In the genomic region with DNA sequence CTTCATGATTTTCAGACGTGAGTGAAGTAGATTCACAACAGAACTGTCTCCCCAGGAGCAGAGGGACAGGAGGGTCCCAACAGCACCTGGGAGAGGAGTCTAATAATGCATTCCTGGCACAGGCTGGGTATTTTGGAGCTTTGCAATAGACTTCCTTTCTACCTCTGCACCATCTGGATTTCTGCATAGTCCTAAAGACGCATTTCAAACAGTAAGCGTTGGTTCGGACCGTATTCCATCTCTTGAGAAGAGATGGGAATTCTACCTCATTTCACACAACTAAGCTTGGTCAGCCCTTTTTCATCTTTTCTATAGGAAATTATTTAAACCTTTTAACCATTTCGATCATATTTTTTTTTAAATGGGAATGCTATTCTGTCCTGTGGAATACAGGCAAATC, we compare ENCODE assay signal across 13 mouse cellular contexts.
A peak's percentile ranks its signal among the peaks of the same experiment; 100 is the strongest.
DNase-seq lines count a peak whose midpoint lies in the region; ATAC-seq lines count a peak whose summit lies in the region.
"Had no signal": no experiment of that assay in that cellular context is flagged by ENCODE, and none has a peak within 500 bp of the region (broad histone marks: within the 10 kb centered on the region; RNA-seq: fewer than 3 reads in every experiment).

No protein-coding gene starts in this region.

- no peaks in the 10 kb centered on the region for H3K36me3 ChIP-seq in hindbrain, embryonic 13.5 days
- H3K36me3 ChIP-seq in hindbrain, embryonic 10.5 days = no peaks in the 10 kb centered on the region
- no peaks in the 10 kb centered on the region for H3K36me3 ChIP-seq in forebrain, embryonic 13.5 days (ENCODE audit: poor library complexity, severe bottlenecking)
- no peaks in the 10 kb centered on the region for H3K36me3 ChIP-seq in limb, embryonic 10.5 days
- H3K36me3 ChIP-seq in neural tube, embryonic 14.5 days (ENCODE audit: control insufficient read depth, insufficient read depth, low read length) = no peaks in the 10 kb centered on the region
- H3K36me3 ChIP-seq: heart, embryonic 15.5 days; limb, embryonic 12.5 days had no signal

- H3K4me3 ChIP-seq in hindbrain, embryonic 13.5 days = no peak overlapping the region
- no peak overlapping the region for H3K4me3 ChIP-seq in hindbrain, embryonic 10.5 days
- H3K4me3 ChIP-seq in forebrain, embryonic 13.5 days = no peak overlapping the region
- H3K4me3 ChIP-seq in limb, embryonic 10.5 days = no peak overlapping the region
- no peak overlapping the region for H3K4me3 ChIP-seq in neural tube, embryonic 14.5 days (ENCODE audit: low read depth, low read length)
- H3K4me3 ChIP-seq: heart, embryonic 15.5 days; limb, embryonic 12.5 days had no signal

- H3K4me2 ChIP-seq in hindbrain, embryonic 13.5 days = no peak overlapping the region
- H3K4me2 ChIP-seq in forebrain, embryonic 13.5 days = no peak overlapping the region
- no peak overlapping the region for H3K4me2 ChIP-seq in neural tube, embryonic 14.5 days (ENCODE audit: low read depth, low read length)
- H3K4me2 ChIP-seq: heart, embryonic 15.5 days; limb, embryonic 12.5 days had no signal

- ATAC-seq in hindbrain, embryonic 13.5 days (ENCODE audit: low FRiP score) = 0 out of 2 replicates have a peak, but pooled peaks have one; percentile 50
- ATAC-seq in forebrain, embryonic 13.5 days = peak; percentile 46
- peak; percentile 39; the same call in 1 of the 2 replicates for ATAC-seq in neural tube, embryonic 14.5 days (ENCODE audit: low read depth)
- no peak for ATAC-seq in granulocyte monocyte progenitor cell, adult 5-6 weeks (replicated peaks; ENCODE audit: poor library complexity, severe bottlenecking)

- no peaks in the 10 kb centered on the region for H3K27me3 ChIP-seq in hindbrain, embryonic 13.5 days
- H3K27me3 ChIP-seq in hindbrain, embryonic 10.5 days (ENCODE audit: insufficient read depth, poor library complexity, severe bottlenecking) = no peaks in the 10 kb centered on the region
- no peaks in the 10 kb centered on the region for H3K27me3 ChIP-seq in forebrain, embryonic 13.5 days
- no peaks in the 10 kb centered on the region for H3K27me3 ChIP-seq in limb, embryonic 10.5 days (ENCODE audit: low read depth, poor library complexity, severe bottlenecking)
- no peaks in the 10 kb centered on the region for H3K27me3 ChIP-seq in neural tube, embryonic 14.5 days (ENCODE audit: control insufficient read depth, insufficient read depth, low read length)
- H3K27me3 ChIP-seq: heart, embryonic 15.5 days; limb, embryonic 12.5 days had no signal

- no peak overlapping the region for H3K9ac ChIP-seq in hindbrain, embryonic 13.5 days
- H3K9ac ChIP-seq in forebrain, embryonic 13.5 days = no peak overlapping the region
- no peak overlapping the region for H3K9ac ChIP-seq in neural tube, embryonic 14.5 days (replicated peaks; ENCODE audit: low read depth, low read length)
- H3K9ac ChIP-seq: heart, embryonic 15.5 days; limb, embryonic 12.5 days had no signal

- H3K27ac ChIP-seq in hindbrain, embryonic 13.5 days = peak overlapping the region; percentile 58; the same call in 1 of the 2 replicates
- no peak overlapping the region for H3K27ac ChIP-seq in hindbrain, embryonic 10.5 days
- H3K27ac ChIP-seq in forebrain, embryonic 13.5 days = peak overlapping the region; percentile 74
- H3K27ac ChIP-seq in limb, embryonic 10.5 days = peak overlapping the region; percentile 58; the same call in 1 of the 2 replicates
- H3K27ac ChIP-seq in neural tube, embryonic 14.5 days (ENCODE audit: low read depth, low read length) = peak overlapping the region; percentile 30; the same call in 1 of the 2 replicates
- H3K27ac ChIP-seq: heart, embryonic 15.5 days had no signal

- 59% methylated on average over 6 of the region's 6 CpGs for WGBS in hindbrain, embryonic 13.5 days
- WGBS in hindbrain, embryonic 10.5 days = 72% methylated on average over 6 of the region's 6 CpGs
- 30% methylated on average over 6 of the region's 6 CpGs for WGBS in forebrain, embryonic 13.5 days
- WGBS in limb, embryonic 10.5 days = 80% methylated on average over 6 of the region's 6 CpGs
- WGBS in neural tube, embryonic 14.5 days = 42% methylated on average over 6 of the region's 6 CpGs

- no peaks in the 10 kb centered on the region for H3K9me3 ChIP-seq in hindbrain, embryonic 13.5 days
- no peaks in the 10 kb centered on the region for H3K9me3 ChIP-seq in hindbrain, embryonic 10.5 days
- H3K9me3 ChIP-seq in forebrain, embryonic 13.5 days (replicated peaks) = no peaks in the 10 kb centered on the region
- no peaks in the 10 kb centered on the region for H3K9me3 ChIP-seq in limb, embryonic 10.5 days (replicated peaks)
- H3K9me3 ChIP-seq in neural tube, embryonic 14.5 days (ENCODE audit: control insufficient read depth, low read length) = no peaks in the 10 kb centered on the region
- H3K9me3 ChIP-seq: heart, embryonic 15.5 days; limb, embryonic 12.5 days had no signal

- DNase-seq in hindbrain, embryonic 10.5 days (ENCODE audit: low spot score) = no peak
- no peak for DNase-seq in limb, embryonic 10.5 days (ENCODE audit: low spot score)
- no peak for DNase-seq in lung, postnatal 14 days
- DNase-seq: cerebellum, adult 11 months; kidney, adult 8-10 months; kidney, postnatal 4 days; spleen, adult 18-20 months had no signal

- H3K4me1 ChIP-seq in hindbrain, embryonic 13.5 days (replicated peaks) = peaks cover 9% of the 10 kb centered on the region
- H3K4me1 ChIP-seq in hindbrain, embryonic 10.5 days (replicated peaks) = peaks cover 12% of the 10 kb centered on the region
- peaks cover 27% of the 10 kb centered on the region; the same call in 1 of the 2 replicates for H3K4me1 ChIP-seq in forebrain, embryonic 13.5 days
- H3K4me1 ChIP-seq in limb, embryonic 10.5 days = 0 out of 2 replicates have a peak, but pooled peaks cover 4% of the 10 kb centered on the region
- no peaks in the 10 kb centered on the region for H3K4me1 ChIP-seq in neural tube, embryonic 14.5 days (ENCODE audit: control insufficient read depth, insufficient read depth, low read length)
